Mouse (Mus musculus): ENCODE measurements around the gene Csnk1d. TPM values are rescaled to one million over a fixed set of nuclear protein-coding genes. Genes with fewer than 3 reads are reported as not detected.

Csnk1d gene
- polyA plus RNA-seq, 1 experiment, result 79.2 TPM

DNA sequence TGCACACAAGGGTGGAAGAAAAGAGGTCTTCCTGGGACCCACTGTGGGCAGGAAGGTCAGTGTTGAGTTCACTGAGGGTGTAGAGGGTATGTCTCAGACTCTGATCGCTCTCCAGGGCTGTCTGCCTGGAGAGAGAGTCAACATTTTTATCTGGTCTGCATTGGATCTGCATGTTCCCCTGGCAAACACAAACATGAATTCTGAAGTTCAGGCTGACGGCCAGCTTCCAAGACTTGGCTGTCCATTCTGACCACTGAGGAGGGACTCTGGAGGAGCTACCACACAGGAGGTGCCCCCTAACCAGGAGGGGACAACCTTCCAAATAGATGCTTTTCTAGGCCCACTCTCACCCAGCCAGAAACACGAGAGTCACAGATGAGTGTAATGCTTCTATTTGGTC lies 661 bp upstream of the Csnk1d start:
- Histone ChIP-seq H3K79me3 (ENCODE audit: low read depth) (peaks cover 37% of the 10 kb centered on the region), H3K36me3 (ENCODE audit: control insufficient read depth, insufficient read depth) (peaks cover 11% of the 10 kb centered on the region), H3K79me2 (ENCODE audit: control insufficient read depth, insufficient read depth) (peaks cover 46% of the 10 kb centered on the region), H3K4me3 (ENCODE audit: insufficient read depth, poor library complexity, severe bottlenecking) (peak overlapping the region; percentile 78), H3K27me3 (ENCODE audit: control insufficient read depth, insufficient read depth, insufficient read length) (no peaks in the 10 kb centered on the region), H3ac (ENCODE audit: control insufficient read depth, insufficient read length, low read depth) (peak overlapping the region; percentile 5)
- TF ChIP-seq MYOG (IDR thresholded peaks at IDR 0.05; ENCODE audit: control insufficient read depth, extremely low read depth, insufficient read length), result no peak
- no peak for TF ChIP-seq MAX (IDR thresholded peaks at IDR 0.05)
- TF ChIP-seq USF1 (IDR thresholded peaks at IDR 0.05; ENCODE audit: low read depth), result no peak
- TF ChIP-seq MYOD1 (IDR thresholded peaks at IDR 0.05; ENCODE audit: control insufficient read depth, insufficient read length, low read depth), result no peak
- no peak for TF ChIP-seq CEBPB (IDR thresholded peaks at IDR 0.05; ENCODE audit: low read depth)
- TF ChIP-seq FOSL1 (IDR thresholded peaks at IDR 0.05; ENCODE audit: insufficient read depth, low read length, poor library complexity, severe bottlenecking), result no peak
- TF ChIP-seq CTCF (IDR thresholded peaks at IDR 0.05; ENCODE audit: control insufficient read depth, insufficient read depth, insufficient read length), result no peak

DNA sequence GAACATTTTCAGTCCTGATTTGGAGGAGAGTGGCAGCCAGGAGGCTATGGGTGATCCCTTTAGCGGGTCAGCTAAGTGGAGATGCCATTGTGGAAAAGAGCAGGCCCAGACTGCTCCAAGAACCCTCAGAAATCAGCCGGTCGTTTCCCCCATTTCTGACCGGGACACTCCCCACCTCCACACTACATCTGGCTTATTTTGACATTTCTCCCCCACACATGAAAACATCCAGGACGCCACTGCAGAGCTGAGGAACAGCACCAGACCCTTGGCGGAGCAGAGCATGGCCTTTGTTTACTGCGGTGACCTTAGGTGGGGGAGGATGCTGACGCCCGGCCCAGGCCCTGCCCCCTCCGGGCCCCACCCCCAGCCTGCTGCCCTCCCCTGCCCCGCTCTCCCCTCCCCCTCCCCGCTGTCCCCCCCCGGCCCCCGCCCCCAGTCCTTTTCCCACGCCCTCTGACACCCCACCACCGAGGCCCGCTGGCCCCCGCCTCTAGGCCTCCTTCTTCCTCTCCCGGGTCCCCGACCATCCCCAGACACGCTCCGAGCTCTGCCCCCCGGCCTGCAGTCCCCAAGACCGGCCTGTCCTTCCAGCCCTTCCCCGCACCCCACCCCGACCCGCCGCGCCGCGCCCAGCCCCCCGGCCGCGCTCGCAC lies 876 bp downstream of the Csnk1d start:
- Histone ChIP-seq H3K36me3 (ENCODE audit: control insufficient read depth, insufficient read depth) (peaks cover 25% of the 10 kb centered on the region), H3K27me3 (ENCODE audit: control insufficient read depth, insufficient read depth, insufficient read length) (no peaks in the 10 kb centered on the region), H3K79me3 (ENCODE audit: low read depth) (peaks cover 52% of the 10 kb centered on the region), H3K79me2 (ENCODE audit: control insufficient read depth, insufficient read depth) (peaks cover 61% of the 10 kb centered on the region), H3K4me3 (ENCODE audit: insufficient read depth, poor library complexity, severe bottlenecking) (peak overlapping the region; percentile 78), H3ac (ENCODE audit: control insufficient read depth, insufficient read length, low read depth) (peak overlapping the region; percentile 100)
- TF ChIP-seq CTCF (IDR thresholded peaks at IDR 0.05; ENCODE audit: control insufficient read depth, insufficient read depth, insufficient read length) (no peak), FOSL1 (IDR thresholded peaks at IDR 0.05; ENCODE audit: insufficient read depth, low read length, poor library complexity, severe bottlenecking) (no peak), USF1 (IDR thresholded peaks at IDR 0.05; ENCODE audit: low read depth) (no peak), MAX (IDR thresholded peaks at IDR 0.05) (no peak), MYOD1 (IDR thresholded peaks at IDR 0.05; ENCODE audit: control insufficient read depth, insufficient read length, low read depth) (no peak), CEBPB (IDR thresholded peaks at IDR 0.05; ENCODE audit: low read depth) (no peak), MYOG (IDR thresholded peaks at IDR 0.05; ENCODE audit: control insufficient read depth, extremely low read depth, insufficient read length) (no peak)

DNA sequence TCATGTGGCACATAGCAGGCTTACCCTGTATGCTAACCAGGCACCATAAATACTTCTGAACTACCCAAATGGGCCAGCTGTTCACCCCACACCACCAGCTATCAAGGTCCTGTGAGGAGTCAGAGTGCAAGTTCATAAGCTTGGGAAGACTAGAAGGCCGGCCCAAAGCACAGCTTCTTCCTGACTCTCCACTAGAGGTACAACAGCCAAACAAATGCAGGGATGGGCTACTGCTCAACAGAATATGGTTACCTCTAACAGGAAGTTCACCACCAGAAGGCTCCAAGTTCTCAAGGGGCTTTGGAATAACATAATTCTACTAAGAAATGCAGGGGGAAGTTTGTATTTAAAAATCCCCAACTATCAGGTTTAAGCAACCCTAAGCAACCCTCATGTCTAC lies 1.6 kb downstream of the Csnk1d start:
- Histone ChIP-seq H3ac (ENCODE audit: control insufficient read depth, insufficient read length, low read depth) (no peak overlapping the region), H3K27me3 (ENCODE audit: control insufficient read depth, insufficient read depth, insufficient read length) (no peaks in the 10 kb centered on the region), H3K4me3 (ENCODE audit: insufficient read depth, poor library complexity, severe bottlenecking) (peak overlapping the region; percentile 78), H3K79me3 (ENCODE audit: low read depth) (peaks cover 54% of the 10 kb centered on the region), H3K79me2 (ENCODE audit: control insufficient read depth, insufficient read depth) (peaks cover 67% of the 10 kb centered on the region), H3K36me3 (ENCODE audit: control insufficient read depth, insufficient read depth) (peaks cover 25% of the 10 kb centered on the region)
- TF ChIP-seq MYOG (IDR thresholded peaks at IDR 0.05; ENCODE audit: control insufficient read depth, extremely low read depth, insufficient read length), result no peak
- TF ChIP-seq MAX (IDR thresholded peaks at IDR 0.05), result no peak
- TF ChIP-seq CTCF (IDR thresholded peaks at IDR 0.05; ENCODE audit: control insufficient read depth, insufficient read depth, insufficient read length), result no peak
- TF ChIP-seq CEBPB (IDR thresholded peaks at IDR 0.05; ENCODE audit: low read depth), result no peak
- TF ChIP-seq MYOD1 (IDR thresholded peaks at IDR 0.05; ENCODE audit: control insufficient read depth, insufficient read length, low read depth), result no peak
- no peak for TF ChIP-seq USF1 (IDR thresholded peaks at IDR 0.05; ENCODE audit: low read depth)
- TF ChIP-seq FOSL1 (IDR thresholded peaks at IDR 0.05; ENCODE audit: insufficient read depth, low read length, poor library complexity, severe bottlenecking), result no peak

DNA sequence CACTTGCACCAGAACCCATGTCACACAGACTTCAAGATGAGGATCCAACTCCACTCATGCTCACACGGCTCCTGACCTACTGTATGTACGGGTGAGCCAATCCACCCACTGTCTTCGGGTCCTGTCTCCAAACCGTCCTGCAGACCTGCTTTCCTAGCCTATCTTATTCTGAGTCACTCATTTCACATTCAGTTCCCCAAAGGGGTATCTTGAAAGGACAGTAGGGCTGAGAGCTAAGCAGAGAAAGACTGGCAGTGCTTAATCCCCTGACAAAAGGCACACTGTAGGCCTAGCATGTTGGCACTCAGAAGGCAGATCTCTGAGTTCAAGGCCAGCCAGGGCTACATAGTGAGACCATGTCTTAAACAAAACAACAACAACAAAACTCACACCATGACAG lies 2.7 kb downstream of the Csnk1d start:
- H3K27me3 ChIP-seq (ENCODE audit: control insufficient read depth, insufficient read depth, insufficient read length), result no peaks in the 10 kb centered on the region
- TF ChIP-seq USF1 (IDR thresholded peaks at IDR 0.05; ENCODE audit: low read depth) (no peak), MAX (IDR thresholded peaks at IDR 0.05) (no peak), MYOD1 (IDR thresholded peaks at IDR 0.05; ENCODE audit: control insufficient read depth, insufficient read length, low read depth) (no peak), CTCF (IDR thresholded peaks at IDR 0.05; ENCODE audit: control insufficient read depth, insufficient read depth, insufficient read length) (no peak), FOSL1 (IDR thresholded peaks at IDR 0.05; ENCODE audit: insufficient read depth, low read length, poor library complexity, severe bottlenecking) (no peak), CEBPB (IDR thresholded peaks at IDR 0.05; ENCODE audit: low read depth) (no peak), MYOG (IDR thresholded peaks at IDR 0.05; ENCODE audit: control insufficient read depth, extremely low read depth, insufficient read length) (no peak)
- H3K36me3 ChIP-seq (ENCODE audit: control insufficient read depth, insufficient read depth), result peaks cover 32% of the 10 kb centered on the region
- H3K4me3 ChIP-seq (ENCODE audit: insufficient read depth, poor library complexity, severe bottlenecking), result no peak overlapping the region
- H3ac ChIP-seq (ENCODE audit: control insufficient read depth, insufficient read length, low read depth), result no peak overlapping the region
- H3K79me3 ChIP-seq (ENCODE audit: low read depth), result peaks cover 62% of the 10 kb centered on the region
- peaks cover 77% of the 10 kb centered on the region for H3K79me2 ChIP-seq (ENCODE audit: control insufficient read depth, insufficient read depth)

DNA sequence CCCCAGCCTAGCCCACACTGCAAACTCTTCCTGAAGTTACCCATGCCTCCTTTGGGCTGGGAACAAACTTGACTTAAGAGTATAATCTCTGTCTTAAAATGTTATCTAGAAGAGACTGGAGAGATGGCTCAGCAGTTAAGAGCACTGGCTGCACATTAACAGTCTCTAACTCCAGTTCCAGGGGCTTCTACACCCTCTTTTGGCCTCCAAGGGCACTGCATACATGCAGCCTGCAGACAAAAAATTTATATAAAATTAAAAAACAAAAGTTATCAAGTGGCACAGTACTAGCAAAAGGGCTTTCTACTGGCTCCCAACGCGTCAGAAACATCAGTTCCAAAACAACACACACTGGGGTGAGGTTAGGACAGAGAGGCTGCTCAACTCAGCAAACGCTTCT lies 3.5 kb downstream of the Csnk1d start:
- Histone ChIP-seq H3K4me3 (ENCODE audit: insufficient read depth, poor library complexity, severe bottlenecking) (no peak overlapping the region), H3K79me2 (ENCODE audit: control insufficient read depth, insufficient read depth) (peaks cover 85% of the 10 kb centered on the region), H3K79me3 (ENCODE audit: low read depth) (peaks cover 70% of the 10 kb centered on the region), H3ac (ENCODE audit: control insufficient read depth, insufficient read length, low read depth) (no peak overlapping the region), H3K36me3 (ENCODE audit: control insufficient read depth, insufficient read depth) (peaks cover 40% of the 10 kb centered on the region), H3K27me3 (ENCODE audit: control insufficient read depth, insufficient read depth, insufficient read length) (no peaks in the 10 kb centered on the region)
- TF ChIP-seq MYOD1 (IDR thresholded peaks at IDR 0.05; ENCODE audit: control insufficient read depth, insufficient read length, low read depth) (no peak), MYOG (IDR thresholded peaks at IDR 0.05; ENCODE audit: control insufficient read depth, extremely low read depth, insufficient read length) (no peak), USF1 (IDR thresholded peaks at IDR 0.05; ENCODE audit: low read depth) (no peak), FOSL1 (IDR thresholded peaks at IDR 0.05; ENCODE audit: insufficient read depth, low read length, poor library complexity, severe bottlenecking) (no peak), MAX (IDR thresholded peaks at IDR 0.05) (no peak), CEBPB (IDR thresholded peaks at IDR 0.05; ENCODE audit: low read depth) (no peak), CTCF (IDR thresholded peaks at IDR 0.05; ENCODE audit: control insufficient read depth, insufficient read depth, insufficient read length) (no peak)

Data from C2C12 (cell line).